Mouse (Mus musculus): ENCODE results near the gene Tm4sf19. TPM values are rescaled to one million over a fixed set of nuclear protein-coding genes. Genes with fewer than 3 reads are reported as not detected.

The Tm4sf19 gene
- polyA plus RNA-seq, 1 experiment: 0.04 TPM

- no peaks in the 10 kb centered on the region for H3K27me3 ChIP-seq (ENCODE audit: control insufficient read depth, insufficient read depth, insufficient read length)
- H3ac ChIP-seq (ENCODE audit: control insufficient read depth, insufficient read length): no peak overlapping the region
- TF ChIP-seq POLR2A (IDR thresholded peaks at IDR 0.05; ENCODE audit: insufficient read length, low read depth): no peak
- TF ChIP-seq POLR2AphosphoS2 (IDR thresholded peaks at IDR 0.05; ENCODE audit: insufficient read length, low read depth): no peak
- no peak for TF ChIP-seq REST (IDR thresholded peaks at IDR 0.05; ENCODE audit: insufficient read depth, insufficient read length)
- TF ChIP-seq TCF12 (IDR thresholded peaks at IDR 0.05; ENCODE audit: insufficient read depth, poor library complexity, severe bottlenecking): no peak
- no peak for TF ChIP-seq E2F4 (IDR thresholded peaks at IDR 0.05; ENCODE audit: insufficient read depth)
- no peak overlapping the region for H3K4me2 ChIP-seq (ENCODE audit: low read depth)
- no peak overlapping the region for H3K4me3 ChIP-seq
- H3K79me2 ChIP-seq (ENCODE audit: control insufficient read depth, insufficient read depth): no peaks in the 10 kb centered on the region
- no peaks in the 10 kb centered on the region for H3K36me3 ChIP-seq (ENCODE audit: control insufficient read depth, insufficient read depth)
Observed at GRCm38 (mm10) chr16:32401335-32401965, 1.1 kb downstream of the Tm4sf19 start.

- Histone ChIP-seq H3K79me2 (ENCODE audit: control insufficient read depth, insufficient read depth) (no peaks in the 10 kb centered on the region), H3ac (ENCODE audit: control insufficient read depth, insufficient read length) (no peak overlapping the region), H3K36me3 (ENCODE audit: control insufficient read depth, insufficient read depth) (no peaks in the 10 kb centered on the region), H3K4me2 (ENCODE audit: low read depth) (no peak overlapping the region), H3K4me3 (no peak overlapping the region), H3K27me3 (ENCODE audit: control insufficient read depth, insufficient read depth, insufficient read length) (no peaks in the 10 kb centered on the region)
- TF ChIP-seq TCF12 (IDR thresholded peaks at IDR 0.05; ENCODE audit: insufficient read depth, poor library complexity, severe bottlenecking): no peak
- no peak for TF ChIP-seq TCF3 (IDR thresholded peaks at IDR 0.05; ENCODE audit: insufficient read length, low read depth)
- no peak for TF ChIP-seq MYOG (IDR thresholded peaks at IDR 0.05; ENCODE audit: control insufficient read depth in 1 of 3, insufficient read depth in 1 of 3, insufficient read length in 2 of 3, low read depth in 2 of 3)
- no peak for TF ChIP-seq SRF (IDR thresholded peaks at IDR 0.05; ENCODE audit: control insufficient read depth, insufficient read length, low read depth)
- no peak for TF ChIP-seq E2F4 (IDR thresholded peaks at IDR 0.05; ENCODE audit: insufficient read depth)
- TF ChIP-seq POLR2A (IDR thresholded peaks at IDR 0.05; ENCODE audit: insufficient read length, low read depth): no peak
- no peak for TF ChIP-seq MAX (IDR thresholded peaks at IDR 0.05; ENCODE audit: low read depth)
- no peak for TF ChIP-seq REST (IDR thresholded peaks at IDR 0.05; ENCODE audit: insufficient read depth, insufficient read length)
- no peak for TF ChIP-seq USF1 (IDR thresholded peaks at IDR 0.05; ENCODE audit: low read depth)
- TF ChIP-seq POLR2AphosphoS2 (IDR thresholded peaks at IDR 0.05; ENCODE audit: insufficient read length, low read depth): no peak
- no peak for TF ChIP-seq MYOD1 (IDR thresholded peaks at IDR 0.05; ENCODE audit: control insufficient read depth in 1 of 3, insufficient read length in 2 of 3, low read depth in 2 of 3)
- TF ChIP-seq CEBPB (IDR thresholded peaks at IDR 0.05; ENCODE audit: insufficient read depth, poor library complexity, severe bottlenecking): no peak
Observed at GRCm38 (mm10) chr16:32402818-32403217, 2.5 kb downstream of the Tm4sf19 start.

- Histone ChIP-seq H3K4me3 (no peak overlapping the region), H3ac (ENCODE audit: control insufficient read depth, insufficient read length) (no peak overlapping the region), H3K4me2 (ENCODE audit: low read depth) (no peak overlapping the region), H3K36me3 (ENCODE audit: control insufficient read depth, insufficient read depth) (no peaks in the 10 kb centered on the region), H3K27me3 (ENCODE audit: control insufficient read depth, insufficient read depth, insufficient read length) (no peaks in the 10 kb centered on the region), H3K79me2 (ENCODE audit: control insufficient read depth, insufficient read depth) (no peaks in the 10 kb centered on the region)
- TF ChIP-seq REST (IDR thresholded peaks at IDR 0.05; ENCODE audit: insufficient read depth, insufficient read length): no peak
- no peak for TF ChIP-seq E2F4 (IDR thresholded peaks at IDR 0.05; ENCODE audit: insufficient read depth)
- TF ChIP-seq POLR2AphosphoS2 (IDR thresholded peaks at IDR 0.05; ENCODE audit: insufficient read length, low read depth): no peak
- TF ChIP-seq MYOD1 (IDR thresholded peaks at IDR 0.05; ENCODE audit: control insufficient read depth in 1 of 3, insufficient read length in 2 of 3, low read depth in 2 of 3): no peak
- no peak for TF ChIP-seq MAX (IDR thresholded peaks at IDR 0.05; ENCODE audit: low read depth)
- TF ChIP-seq TCF12 (IDR thresholded peaks at IDR 0.05; ENCODE audit: insufficient read depth, poor library complexity, severe bottlenecking): no peak
- TF ChIP-seq CEBPB (IDR thresholded peaks at IDR 0.05; ENCODE audit: insufficient read depth, poor library complexity, severe bottlenecking): no peak
- no peak for TF ChIP-seq USF1 (IDR thresholded peaks at IDR 0.05; ENCODE audit: low read depth)
- no peak for TF ChIP-seq SRF (IDR thresholded peaks at IDR 0.05; ENCODE audit: control insufficient read depth, insufficient read length, low read depth)
- TF ChIP-seq POLR2A (IDR thresholded peaks at IDR 0.05; ENCODE audit: insufficient read length, low read depth): no peak
- no peak for TF ChIP-seq MYOG (IDR thresholded peaks at IDR 0.05; ENCODE audit: control insufficient read depth in 1 of 3, insufficient read depth in 1 of 3, insufficient read length in 2 of 3, low read depth in 2 of 3)
- no peak for TF ChIP-seq TCF3 (IDR thresholded peaks at IDR 0.05; ENCODE audit: insufficient read length, low read depth)
Observed at GRCm38 (mm10) chr16:32405716-32406115, 5.4 kb downstream of the Tm4sf19 start.

- no peak for TF ChIP-seq TCF3 (IDR thresholded peaks at IDR 0.05; ENCODE audit: insufficient read length, low read depth)
- TF ChIP-seq TCF12 (IDR thresholded peaks at IDR 0.05; ENCODE audit: insufficient read depth, poor library complexity, severe bottlenecking): no peak
- no peak for TF ChIP-seq POLR2AphosphoS2 (IDR thresholded peaks at IDR 0.05; ENCODE audit: insufficient read length, low read depth)
- no peak for TF ChIP-seq MAX (IDR thresholded peaks at IDR 0.05; ENCODE audit: low read depth)
- Histone ChIP-seq H3K4me3 (no peak overlapping the region), H3K79me2 (ENCODE audit: control insufficient read depth, insufficient read depth) (no peaks in the 10 kb centered on the region), H3ac (ENCODE audit: control insufficient read depth, insufficient read length) (no peak overlapping the region), H3K36me3 (ENCODE audit: control insufficient read depth, insufficient read depth) (no peaks in the 10 kb centered on the region), H3K4me2 (ENCODE audit: low read depth) (no peak overlapping the region), H3K27me3 (ENCODE audit: control insufficient read depth, insufficient read depth, insufficient read length) (no peaks in the 10 kb centered on the region)
Observed at GRCm38 (mm10) chr16:32406671-32407070, 6.4 kb downstream of the Tm4sf19 start.

GRCm38 (mm10) chr16:32407730-32408129 is 7.4 kb downstream of the Tm4sf19 start:
- Histone ChIP-seq H3K4me3 (no peak overlapping the region), H3ac (ENCODE audit: control insufficient read depth, insufficient read length) (no peak overlapping the region), H3K36me3 (ENCODE audit: control insufficient read depth, insufficient read depth) (no peaks in the 10 kb centered on the region), H3K79me2 (ENCODE audit: control insufficient read depth, insufficient read depth) (no peaks in the 10 kb centered on the region), H3K4me2 (ENCODE audit: low read depth) (no peak overlapping the region), H3K27me3 (ENCODE audit: control insufficient read depth, insufficient read depth, insufficient read length) (no peaks in the 10 kb centered on the region)
- TF ChIP-seq USF1 (IDR thresholded peaks at IDR 0.05; ENCODE audit: low read depth) (no peak), CEBPB (IDR thresholded peaks at IDR 0.05; ENCODE audit: insufficient read depth, poor library complexity, severe bottlenecking) (no peak), POLR2AphosphoS2 (IDR thresholded peaks at IDR 0.05; ENCODE audit: insufficient read length, low read depth) (no peak), TCF12 (IDR thresholded peaks at IDR 0.05; ENCODE audit: insufficient read depth, poor library complexity, severe bottlenecking) (no peak), POLR2A (IDR thresholded peaks at IDR 0.05; ENCODE audit: insufficient read length, low read depth) (no peak), REST (IDR thresholded peaks at IDR 0.05; ENCODE audit: insufficient read depth, insufficient read length) (no peak)

All from myocyte (in vitro differentiated cells).